Mouse (Mus musculus): Measurements from ENCODE around the gene Fam173a.
A peak's percentile ranks its signal among the peaks of the same experiment; 100 is the strongest.
"Not testable (repeated sequence)": the region's sequence is repeated elsewhere in the genome, so short reads cannot be mapped to it uniquely, and the experiment has no call there.

Gene Fam173a

DNA sequence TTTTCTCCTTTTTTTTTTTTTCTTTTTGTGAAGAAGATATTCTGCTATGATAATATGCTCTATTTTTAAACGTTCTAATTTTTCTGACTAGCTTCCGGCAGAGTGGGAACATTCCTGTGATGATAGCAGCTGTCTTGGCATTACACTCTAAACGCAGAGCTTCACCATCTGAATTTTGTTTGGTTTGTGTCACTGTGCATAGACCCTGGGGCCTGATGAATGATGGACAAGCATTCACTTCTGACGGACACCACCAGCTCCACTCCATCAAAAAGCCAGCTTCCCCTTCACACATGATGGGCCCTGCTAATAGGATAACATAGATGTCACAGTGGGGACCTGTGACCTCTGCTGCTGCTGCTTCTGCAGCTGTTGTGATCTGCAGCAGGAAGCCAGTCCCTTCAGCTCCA, 31.1 kb downstream of the Fam173a start:
- DNase-seq (ENCODE audit: low spot score in 2 of 2): no peak

DNA sequence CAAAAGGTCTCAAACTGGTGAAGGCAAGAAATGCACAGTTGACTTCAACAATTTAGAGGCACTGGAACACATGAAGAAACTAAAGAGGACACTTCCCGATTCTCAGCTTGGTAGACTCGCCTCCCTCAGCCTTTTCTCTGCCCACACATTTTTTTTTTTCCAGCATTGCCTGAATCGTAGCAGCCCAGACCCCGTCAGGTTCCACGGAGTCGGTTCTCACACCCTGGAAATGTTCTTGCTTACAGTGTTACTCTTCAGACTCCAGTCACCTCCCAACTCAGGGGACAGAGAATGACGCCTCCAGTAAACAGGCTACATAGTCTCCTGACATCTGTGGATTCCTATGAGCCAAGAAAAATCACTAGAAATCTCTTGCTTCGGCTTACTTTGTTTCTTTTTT, 32.6 kb downstream of the Fam173a start:
- no peak for DNase-seq (ENCODE audit: low spot score in 2 of 2)

DNA sequence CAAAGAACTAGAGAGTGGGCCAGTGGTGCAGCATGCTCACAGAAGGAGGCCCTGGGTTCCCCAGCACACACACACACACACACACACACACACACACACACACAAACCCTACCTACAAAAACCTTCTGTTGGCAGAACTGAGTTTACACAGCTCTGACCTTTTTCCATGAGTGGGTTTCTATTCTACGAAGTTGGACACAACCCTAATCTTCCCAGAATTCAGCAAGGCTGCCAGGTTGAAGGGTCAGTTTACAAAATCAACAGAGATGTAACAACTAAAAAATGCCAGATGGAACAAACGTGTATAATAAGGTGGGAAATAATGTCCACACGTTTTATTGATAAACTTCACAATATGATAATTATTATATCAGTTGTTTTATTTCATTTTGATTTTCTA, 35.0 kb downstream of the Fam173a start:
- no peak for DNase-seq (ENCODE audit: low spot score in 2 of 2)

DNA sequence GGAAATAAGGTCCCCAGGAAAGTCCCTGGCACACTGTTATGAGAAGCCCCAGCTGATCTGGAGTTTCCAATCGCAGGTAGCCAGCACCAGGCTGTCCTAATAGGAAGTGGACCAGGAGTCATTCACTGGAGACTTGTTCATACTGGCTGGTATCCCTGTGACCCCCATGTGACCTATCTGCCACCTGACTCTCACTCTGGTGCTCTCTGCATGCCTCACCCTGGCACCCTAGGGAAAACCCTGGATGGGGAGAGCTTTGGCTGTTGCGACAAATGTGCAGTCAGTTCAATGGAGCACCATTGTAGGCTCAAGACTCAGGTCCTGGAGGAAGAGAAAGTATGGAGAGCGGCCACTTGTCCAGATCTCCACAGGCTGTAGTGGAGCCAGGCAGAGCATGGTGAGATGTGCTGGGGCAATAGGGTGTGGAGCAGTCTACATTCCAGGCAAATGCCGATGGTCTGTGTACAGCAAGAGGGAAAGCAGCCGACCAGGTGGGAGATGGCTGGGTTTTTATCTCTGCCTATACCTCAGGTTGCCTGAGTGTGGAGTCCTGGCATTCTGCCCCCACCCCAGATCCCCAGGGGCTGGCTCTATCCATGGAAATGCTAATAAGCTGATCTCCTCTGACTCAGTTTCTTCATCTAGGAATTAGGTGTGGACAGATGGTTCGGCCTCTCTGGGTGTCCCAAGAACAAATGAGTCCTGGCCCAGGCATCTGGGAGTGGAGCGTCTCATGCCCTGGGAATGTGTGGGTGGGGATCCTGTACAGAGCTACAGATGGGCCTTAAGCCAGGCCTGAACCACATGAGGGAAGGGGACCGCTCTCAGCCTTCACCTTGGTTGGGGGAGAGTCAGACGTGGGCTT, 36.1 kb downstream of the Fam173a start:
- DNase-seq (ENCODE audit: low spot score in 2 of 2): no peak

DNA sequence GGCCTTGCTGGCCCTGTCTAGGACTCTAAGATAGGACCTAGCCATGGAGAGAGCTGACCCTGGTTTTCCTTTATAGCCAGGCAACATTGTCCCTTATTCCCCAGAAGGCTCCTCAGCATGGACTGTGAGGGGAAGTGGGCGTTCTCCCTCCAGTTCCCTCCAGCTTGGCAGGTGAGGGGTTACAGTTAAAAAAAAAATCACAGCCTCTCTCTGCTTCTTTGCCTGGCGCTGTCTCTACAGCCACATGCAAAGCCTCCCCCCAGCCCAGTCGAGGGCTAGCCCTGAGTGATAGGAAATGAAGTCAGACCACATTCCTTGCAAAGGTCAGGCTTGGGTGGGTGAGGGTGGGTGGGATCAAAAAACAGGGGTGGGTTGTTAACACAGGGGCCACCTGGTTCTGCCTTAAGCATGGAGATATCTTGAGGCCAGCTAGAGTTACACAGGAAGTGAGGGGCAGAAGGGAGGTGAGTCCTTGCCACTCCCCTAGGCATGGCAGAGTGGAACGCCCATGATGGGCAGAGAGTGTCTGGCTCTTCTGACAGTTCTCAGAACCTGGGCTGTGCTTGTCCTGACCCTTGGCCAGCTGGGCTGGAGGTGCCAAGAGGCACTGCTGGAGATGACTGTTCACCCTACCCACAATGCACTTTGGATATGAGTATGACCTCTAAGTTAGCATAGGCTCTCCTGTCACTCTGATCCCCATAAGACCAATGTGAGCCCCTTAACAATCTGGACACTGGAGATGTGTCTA, 36.9 kb downstream of the Fam173a start:
- no peak for DNase-seq (ENCODE audit: low spot score in 2 of 2)

DNA sequence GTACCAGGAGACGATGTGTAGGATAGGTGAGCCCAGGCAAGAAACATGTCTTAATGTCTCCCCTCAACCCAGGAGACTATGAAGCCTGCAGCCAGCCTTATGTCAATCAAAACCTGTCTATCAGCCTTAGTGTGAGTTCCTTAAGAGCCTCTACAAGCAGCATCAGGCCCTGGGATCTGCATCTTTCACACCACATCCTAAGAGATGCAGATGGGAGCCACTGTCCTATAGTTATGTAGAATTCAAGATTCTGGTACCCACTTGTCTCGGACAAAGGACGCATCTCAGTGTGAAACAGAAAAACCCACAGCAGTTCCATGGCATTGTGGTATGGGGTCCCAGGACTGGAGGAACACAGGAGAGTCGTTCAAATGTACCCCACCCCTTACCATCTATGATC, 37.6 kb downstream of the Fam173a start:
- DNase-seq (ENCODE audit: low spot score in 2 of 2): no peak

DNA sequence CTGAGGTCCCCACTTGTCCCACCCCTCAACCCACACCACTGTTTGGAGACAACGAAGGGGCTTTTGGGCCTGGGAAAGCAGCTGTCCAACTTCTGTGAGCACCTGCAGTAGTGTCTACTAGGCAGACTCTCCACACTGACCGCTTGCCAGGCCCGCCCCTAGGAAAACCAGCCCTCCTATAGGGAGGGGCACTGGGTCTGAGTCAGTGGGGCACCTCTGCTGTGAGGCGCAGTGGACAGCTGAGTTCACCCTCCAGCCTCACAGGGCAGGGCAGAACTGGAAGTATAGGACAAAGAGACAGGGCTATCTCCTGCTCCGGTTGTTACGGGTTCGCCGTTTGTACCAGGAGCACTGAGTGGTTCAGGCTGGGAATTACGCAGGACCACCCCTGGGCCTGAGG, 38.5 kb downstream of the Fam173a start, which contains the start of gene Msln:
Gene Msln, minus strand, starts transcription at position 138 of the 400 bp plus-strand sequence.
- DNase-seq (ENCODE audit: low spot score in 2 of 2): no peak

DNA sequence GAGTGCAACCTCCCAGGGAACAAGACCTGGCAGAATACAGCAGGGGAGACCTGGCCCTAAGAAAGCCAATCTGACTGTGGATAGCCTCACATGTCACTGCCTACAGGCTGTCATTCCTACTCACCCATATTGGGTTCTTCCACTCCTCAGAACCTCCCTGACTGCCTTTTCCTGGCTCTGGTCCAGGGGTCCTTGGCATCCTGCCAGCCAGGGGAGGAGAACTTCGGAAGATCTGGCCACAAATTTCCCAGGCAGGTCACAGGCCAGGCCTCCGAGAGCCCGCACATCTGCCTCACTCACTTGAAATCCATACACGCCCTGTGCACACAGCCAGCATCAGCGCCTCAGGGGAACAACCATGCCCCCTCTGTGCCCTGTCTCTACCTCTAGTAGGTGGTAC, 41.3 kb downstream of the Fam173a start:
- peak; percentile 46 to 65 for DNase-seq (ENCODE audit: low spot score in 2 of 2)

DNA sequence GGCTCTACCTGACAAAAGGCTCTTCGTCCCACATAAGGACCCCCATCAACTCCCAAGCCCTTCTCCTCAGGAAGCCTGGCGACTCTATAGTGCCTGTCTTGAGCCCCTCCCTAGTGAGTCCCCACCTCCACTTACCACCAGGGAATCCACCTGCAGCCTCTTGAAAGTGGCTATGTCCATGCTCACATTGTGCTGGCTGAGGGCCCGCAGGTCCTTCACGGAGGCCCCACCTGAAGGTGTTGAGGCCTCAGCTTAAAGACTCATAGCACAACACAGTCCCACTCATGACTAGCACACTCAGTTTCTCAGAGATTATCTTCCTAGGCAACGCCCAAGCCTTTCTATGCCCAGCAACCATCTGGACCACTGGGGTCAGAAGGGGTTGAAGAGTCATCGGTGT, 43.4 kb downstream of the Fam173a start:
- no peak for DNase-seq (ENCODE audit: low spot score in 2 of 2)

DNA sequence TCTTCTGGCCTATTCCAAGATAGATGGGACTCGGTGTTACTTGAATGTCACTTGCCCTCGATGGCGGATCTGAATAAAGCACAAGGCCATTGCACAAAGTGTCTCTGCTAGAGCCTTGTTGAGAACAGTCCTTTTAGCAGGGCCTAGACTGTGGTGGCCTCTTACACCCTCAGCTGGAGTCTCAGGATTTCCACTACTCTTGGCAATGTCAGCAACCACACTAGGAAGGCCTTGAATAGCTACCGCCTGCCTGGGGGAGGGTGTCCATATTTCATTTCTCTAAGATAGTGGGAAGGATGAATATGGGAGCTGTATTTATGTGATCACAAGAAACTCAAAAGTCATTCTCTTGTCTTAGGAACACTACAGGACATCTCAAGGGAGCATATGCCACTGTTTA, 44.5 kb downstream of the Fam173a start:
- no peak for DNase-seq (ENCODE audit: low spot score in 2 of 2)

DNA sequence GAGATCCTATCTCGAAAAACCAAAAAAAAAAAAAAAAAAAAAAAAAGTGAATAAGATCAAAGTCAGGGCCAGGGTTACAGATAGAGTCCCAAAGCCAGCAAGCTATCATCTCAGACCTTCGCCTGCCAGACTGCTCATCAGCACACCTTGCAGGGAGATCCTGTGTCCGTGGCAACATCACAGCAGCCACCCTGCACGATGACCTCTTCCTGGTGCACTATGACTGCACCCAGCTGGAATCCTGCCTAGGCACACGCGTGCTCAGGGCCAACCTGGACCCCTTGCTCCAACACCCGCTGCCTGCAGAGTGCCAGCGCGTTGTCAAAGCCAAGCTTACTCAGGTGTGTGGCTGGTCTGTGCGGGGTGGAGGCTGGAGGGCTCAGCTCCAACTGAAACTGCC, 48.4 kb downstream of the Fam173a start:
- DNase-seq (ENCODE audit: low spot score in 2 of 2): no peak

DNA sequence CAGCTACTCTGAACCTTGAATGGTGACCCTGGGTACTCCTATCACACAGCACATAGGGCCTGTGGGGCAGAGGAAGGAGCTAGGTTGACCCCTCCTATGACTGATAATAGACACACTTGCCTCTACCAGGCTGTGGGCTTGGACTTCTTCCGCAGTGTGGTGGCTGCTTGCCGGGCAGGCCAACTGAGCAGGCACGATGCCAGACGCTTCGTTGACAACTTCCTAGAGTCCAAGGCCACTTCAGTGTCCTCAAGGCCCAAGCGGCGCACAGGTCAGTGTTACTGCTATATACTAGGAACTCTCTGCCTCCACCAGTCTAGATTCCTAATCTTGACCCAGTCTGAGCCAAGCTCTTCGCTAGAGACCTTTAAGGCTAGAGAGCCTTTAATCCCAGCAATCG, 48.9 kb downstream of the Fam173a start:
- no peak for DNase-seq (ENCODE audit: low spot score in 2 of 2)

DNA sequence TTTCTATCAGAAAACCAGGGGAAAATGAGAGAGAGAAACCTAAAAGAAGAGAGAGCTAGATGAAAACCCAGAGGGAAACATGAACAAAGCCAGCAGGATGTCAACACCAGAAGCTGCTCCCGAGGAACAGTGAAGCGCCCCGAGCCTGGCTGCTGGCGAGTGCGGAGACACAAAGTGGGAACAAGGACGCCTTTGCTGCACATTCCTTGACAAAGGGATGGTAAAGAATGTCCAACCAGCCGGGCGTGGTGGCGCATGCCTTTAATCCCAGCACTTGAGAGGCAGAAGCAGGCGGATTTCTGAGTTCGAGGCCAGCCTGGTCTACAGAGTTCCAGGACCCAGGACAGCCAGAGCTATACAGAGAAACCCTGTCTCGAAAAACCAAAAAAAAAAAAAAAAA, 51.2 kb downstream of the Fam173a start:
- DNase-seq (ENCODE audit: low spot score in 2 of 2): not testable (repeated sequence)

Data from cerebellum, postnatal 4 days (tissue).